Mouse (Mus musculus) neural tube, embryonic 10.5 days (tissue): ENCODE measurements around the gene AC109138.7.
A peak's percentile ranks its signal among the peaks of the same experiment; 100 is the strongest.

Experiments
- DNase-seq: peaks from one replicate; pipeline ENCODE4 v3.0.0-alpha.2; 2017; ENCODE audit warnings: low spot score; ENCODE audit errors: extremely low spot score

The AC109138.7 gene

DNA sequence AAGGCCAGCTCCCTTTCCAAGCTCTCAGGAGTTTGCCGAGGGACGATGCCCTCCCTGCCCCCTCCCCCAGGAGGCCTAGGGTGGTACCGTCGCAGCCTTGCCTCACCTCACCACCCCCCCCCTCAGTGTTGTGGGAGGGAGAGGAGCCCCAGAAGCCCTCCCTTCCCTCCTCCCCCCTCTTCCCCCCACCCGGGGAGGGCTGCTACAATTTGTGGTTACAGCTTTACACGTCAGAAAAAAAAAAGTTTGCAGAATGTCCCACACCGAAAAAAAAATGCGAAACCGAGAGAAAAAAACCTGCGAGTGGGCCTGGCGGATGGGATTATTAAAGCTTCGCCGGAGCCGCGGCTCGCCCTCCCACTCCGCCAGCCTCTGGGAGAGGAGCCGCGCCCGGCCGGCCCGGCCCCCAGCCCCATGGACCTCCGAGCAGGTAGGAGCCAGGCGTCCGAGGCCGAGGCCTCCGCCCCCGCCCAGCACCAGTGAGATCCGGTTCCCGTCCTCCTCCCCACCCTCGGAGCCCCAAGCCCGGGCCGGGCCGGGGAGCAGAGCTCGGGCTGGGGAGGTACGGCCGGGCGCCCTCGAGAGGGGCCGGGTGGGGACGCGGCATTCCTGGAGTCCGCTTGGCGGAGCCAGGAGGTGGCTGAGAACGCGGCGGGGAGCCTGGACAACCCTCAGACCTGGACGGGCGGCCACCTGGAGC lies at the start of gene AC109138.7, which contains the start of gene Clcf1:
AC109138.7 (plus strand) TSS at position 287 of the 700 bp plus-strand sequence.
Clcf1 (plus strand) TSS at position 168 of the 700 bp plus-strand sequence.
- DNase-seq, result no peak

DNA sequence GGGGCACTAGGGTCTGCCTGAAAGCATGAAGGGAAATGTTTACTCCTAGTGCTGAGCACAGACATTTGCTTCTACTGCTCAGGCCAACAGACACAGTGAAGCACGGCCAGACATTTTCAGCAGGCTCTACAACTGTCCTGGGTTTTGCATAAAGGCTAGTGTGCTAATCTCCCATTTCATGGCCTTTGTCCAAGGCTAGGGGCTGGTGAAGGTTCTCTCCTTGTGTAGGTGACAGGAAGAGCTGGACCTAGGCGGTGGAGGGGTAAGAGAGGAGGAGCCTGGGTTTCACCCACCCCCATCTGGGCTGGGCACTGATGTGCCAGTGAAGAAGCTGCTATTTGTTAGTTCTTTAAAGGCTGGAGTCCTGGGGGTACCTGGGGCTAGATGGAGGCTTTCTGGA lies 49.4 kb upstream of the AC109138.7 start:
- no peak for DNase-seq

DNA sequence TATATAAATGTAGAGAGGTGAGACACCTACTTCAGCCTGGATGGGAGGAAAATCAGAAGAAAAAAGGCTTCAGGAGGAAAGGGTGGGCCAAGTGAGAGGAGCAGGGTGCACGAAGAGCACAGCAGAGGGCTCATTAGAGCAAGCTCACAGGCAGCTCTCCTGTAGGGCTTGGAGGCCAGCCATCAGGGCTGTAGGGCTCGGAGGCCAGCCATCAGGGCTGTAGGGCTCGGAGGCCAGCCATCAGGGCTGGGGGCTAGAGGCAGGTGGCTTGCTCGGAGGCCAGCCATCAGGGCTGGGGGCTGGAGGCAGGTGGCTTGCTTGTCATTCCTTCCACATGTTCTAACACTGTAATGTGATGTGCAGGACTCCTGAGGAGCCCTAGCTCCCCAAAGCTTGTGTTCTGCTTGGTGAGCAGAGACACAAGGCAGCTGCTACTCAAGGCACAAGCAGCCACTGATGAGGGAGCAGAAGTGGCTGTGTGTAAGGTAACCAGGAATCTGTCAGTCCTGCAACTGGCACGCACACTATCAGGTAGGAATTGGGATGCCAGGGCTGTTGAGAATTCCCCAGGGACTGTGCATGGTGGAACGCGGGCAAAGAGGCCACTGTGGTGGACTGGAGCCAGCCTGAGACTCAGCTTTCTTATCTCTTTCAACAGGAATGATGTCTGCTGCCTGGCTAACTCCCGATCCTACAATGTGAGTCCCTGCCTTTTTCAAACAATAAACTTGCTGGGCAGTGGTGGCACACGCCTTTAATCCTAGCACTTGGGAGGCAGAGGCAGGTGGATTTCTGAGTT lies 47.3 kb upstream of the AC109138.7 start:
- no peak for DNase-seq

DNA sequence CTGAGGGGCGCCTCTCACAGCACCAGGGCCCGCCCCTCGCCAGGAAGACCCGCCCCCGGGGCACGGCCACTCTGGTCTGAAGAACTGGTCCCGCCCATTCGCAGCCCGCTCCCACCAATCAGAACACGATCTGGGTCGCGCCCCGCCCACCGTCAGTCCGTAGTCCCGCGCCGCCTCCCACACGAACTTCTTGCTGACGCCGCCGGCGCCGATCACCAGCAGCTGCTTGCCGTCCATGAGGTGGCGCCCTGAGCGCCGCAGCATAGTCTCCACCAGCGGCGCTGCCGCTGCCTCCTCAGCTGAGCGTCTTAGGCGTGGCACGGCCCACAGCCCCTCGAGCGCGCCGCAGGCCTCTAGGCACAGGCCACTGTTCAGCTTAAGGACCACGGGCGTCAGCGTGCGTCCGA lies 44.8 kb upstream of the AC109138.7 start:
- DNase-seq, result peak; percentile 99

DNA sequence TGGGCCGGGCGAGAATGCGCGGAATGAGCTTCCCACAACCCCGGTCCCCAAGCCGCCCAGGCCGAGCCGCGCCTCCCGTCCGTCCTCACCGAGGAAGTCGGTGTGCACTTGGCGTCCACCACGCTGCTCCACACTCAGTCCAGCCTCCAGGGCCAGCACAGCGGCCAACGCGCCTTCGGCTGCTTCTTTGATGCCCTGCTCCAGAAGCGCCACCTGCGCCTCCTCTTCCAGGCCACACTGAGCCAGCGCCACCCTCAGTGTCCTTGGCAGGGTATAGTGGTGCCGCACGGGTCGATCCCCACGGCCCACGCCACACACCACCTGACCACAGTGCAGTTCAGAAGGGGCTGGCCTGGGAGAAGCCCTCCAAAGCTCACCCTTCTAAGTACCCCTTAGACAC lies 44.3 kb upstream of the AC109138.7 start:
- DNase-seq, result no peak

DNA sequence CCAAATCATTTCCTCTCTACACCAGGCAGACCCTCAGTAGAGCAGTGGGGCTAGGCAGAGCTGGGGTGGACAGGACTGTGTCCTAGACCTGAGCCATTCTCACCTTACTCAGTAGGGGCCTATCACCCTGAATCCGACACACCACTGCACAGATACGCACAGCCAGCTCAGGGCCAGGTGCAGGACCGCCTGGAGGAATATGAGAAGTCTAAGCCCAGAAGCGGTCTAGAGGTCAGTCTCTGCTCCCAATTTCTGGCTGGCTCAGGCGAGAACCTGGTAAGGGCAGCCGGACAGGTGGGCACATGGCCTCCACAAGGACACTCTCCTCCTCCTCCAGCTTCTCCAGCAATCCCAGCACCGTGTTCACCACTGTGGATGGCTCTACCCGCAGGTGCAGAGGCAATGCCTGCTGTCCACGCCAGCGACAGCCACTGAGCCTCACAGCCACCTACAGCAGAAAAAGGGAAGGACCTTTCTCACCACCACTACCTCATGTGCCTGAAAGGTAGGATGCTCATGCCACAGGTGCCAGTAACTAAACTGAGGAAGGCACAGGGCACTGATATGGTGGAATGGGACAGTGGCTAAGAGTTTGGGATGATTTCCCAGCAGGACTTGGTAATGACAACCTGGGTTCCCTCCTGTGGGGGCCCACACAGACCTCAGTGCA lies 43.3 kb upstream of the AC109138.7 start:
- DNase-seq, result no peak

DNA sequence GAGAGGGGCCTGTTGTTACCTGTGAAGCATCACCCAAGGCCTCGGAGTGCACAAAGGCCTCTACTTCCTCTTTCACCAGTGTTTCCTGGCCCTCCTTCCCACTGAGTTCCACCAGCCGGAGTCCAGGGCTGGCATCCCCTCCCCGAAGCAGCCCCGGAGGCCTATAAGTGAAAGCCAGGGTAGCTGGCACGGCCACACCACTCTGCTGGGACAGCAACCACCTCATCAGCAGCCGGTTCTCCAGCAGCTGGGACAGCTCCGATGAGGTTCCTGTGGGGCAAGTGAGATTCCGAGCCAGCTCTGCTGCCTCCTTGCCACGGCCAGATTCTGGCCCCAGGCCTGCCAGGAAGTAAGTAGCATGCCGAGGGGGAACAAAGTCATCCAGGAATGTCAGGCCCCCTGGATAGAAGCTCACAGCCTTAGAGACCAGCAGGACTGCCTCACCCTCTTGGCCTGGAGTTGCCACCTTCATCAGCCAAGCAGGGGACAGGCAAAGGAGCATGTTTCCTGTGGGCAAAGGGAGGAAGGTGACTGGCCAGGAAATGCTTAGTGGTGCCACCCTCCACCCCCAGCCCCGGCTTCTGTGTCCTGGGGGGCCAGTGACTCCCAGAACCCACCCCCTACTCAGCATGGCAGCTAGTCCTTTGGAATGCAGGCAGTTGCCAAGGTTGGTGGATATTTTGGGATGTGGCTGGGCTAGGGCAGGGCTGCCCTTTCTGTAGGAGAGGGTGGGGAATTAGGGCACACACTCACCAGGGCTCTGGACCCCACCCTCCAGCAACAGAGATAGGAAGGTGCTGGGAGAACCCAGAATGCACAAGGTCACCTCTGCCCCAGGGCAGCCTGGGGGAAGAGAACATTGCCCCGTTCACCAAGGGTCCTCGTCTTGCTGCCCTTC lies 42.5 kb upstream of the AC109138.7 start:
- no peak for DNase-seq

DNA sequence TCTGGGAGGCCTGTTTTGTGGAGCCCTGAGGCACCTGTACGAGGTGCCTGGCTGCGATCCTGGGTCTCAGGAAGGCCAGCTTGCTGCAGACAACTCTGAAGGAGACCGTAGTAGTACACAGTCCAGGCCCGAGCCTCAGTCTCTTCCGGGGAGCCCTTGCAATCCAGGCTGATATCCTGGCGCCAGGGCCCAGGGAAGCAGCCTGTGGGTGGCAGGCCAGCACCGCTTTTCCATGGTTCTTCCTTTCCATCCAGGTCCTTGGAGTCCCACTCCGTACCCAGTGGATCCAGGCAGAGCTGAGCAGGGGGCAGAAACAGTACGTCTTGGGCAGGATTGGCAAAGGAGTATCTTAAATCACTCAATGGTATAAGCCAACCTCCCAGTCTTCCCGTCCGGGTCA lies 41.2 kb upstream of the AC109138.7 start:
- DNase-seq, result no peak

DNA sequence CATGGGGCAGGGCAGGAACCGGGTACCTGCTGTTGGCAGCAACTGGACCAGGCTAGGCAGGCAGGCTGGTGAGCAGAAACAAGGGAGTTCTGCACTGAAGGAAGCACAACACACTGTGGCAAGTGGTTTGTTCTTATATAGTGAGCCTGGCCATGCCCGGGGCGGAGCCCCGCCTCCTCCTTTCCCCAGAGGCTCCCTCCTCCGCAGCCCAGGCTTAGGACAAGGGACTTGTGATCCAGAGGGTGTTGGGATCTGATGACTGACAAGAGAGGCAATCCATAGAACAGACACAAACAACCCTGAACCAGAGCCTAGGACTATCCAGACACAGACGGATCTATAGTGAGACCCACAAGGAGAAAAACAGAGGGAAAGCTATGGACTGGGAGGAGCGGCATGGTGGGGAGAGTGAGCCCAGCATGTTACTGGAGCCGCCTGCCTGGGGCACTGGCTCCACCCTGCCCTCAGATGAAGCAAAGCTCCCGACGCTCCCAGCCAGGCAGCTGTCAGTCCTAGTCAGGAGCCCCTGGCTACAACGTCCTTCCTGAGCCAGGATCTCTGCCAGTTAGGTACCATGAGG lies 38.7 kb upstream of the AC109138.7 start, which contains the start of gene Carns1:
Carns1 (minus strand) TSS at position 112 of the 580 bp plus-strand sequence.
- no peak for DNase-seq

DNA sequence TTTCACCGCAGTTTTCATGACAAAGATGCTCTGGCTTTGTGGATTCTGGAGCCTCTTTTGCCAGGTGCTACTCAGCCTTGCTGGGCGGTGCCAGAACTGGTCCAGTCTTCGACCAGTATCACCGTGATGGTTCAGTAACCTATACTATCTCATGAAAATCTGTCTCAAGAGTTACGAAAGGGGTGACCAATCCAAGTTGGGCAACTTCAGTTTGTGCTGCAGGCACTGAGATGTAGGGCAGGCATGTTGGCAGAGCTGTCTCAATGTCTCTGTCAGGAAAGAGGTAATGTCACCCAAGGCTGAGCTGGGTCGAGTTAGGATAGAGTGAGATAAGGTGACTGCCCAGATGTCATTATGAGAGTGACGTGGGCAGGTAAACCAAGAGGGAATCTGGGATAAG lies 33.7 kb upstream of the AC109138.7 start:
- DNase-seq, result no peak

DNA sequence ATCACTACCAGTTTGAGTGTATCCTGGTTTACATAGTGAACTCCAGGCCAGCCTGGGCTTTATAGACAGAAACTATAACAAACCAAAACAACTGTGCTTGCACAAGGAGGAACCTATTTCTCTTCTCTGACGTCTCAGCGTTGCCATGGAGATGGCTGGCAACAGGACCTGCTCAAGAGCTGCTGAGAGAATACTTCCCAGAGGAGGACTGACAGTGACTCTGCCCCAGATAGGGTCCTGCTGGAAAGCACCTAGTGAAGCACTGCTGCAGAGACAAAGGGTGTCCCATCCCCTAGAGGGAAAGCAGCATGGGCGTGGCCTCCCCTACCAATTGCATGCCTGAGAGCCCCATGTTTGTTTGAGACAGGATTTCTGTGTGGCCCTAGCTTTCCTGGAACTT lies 32.3 kb upstream of the AC109138.7 start:
- no peak for DNase-seq

DNA sequence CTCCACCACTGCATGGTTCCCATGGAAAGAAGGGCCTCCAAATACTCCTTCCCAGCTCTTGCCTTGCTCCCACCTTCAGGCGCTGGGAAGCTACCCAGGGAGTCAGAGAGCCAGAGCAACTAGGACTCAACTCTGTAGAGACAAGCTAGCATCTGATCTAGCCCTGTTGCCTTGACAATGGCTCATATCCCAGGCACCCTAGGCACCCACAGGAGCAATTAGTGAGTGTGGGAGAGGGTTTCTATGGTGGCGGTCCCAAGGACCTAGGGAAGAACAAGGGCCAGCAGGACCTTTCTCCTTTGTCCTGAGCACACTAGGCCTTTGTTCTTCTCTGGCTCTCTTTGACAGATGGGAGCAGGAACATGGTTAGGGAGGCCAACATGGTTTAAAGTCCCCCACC lies 30.5 kb upstream of the AC109138.7 start:
- no peak for DNase-seq

DNA sequence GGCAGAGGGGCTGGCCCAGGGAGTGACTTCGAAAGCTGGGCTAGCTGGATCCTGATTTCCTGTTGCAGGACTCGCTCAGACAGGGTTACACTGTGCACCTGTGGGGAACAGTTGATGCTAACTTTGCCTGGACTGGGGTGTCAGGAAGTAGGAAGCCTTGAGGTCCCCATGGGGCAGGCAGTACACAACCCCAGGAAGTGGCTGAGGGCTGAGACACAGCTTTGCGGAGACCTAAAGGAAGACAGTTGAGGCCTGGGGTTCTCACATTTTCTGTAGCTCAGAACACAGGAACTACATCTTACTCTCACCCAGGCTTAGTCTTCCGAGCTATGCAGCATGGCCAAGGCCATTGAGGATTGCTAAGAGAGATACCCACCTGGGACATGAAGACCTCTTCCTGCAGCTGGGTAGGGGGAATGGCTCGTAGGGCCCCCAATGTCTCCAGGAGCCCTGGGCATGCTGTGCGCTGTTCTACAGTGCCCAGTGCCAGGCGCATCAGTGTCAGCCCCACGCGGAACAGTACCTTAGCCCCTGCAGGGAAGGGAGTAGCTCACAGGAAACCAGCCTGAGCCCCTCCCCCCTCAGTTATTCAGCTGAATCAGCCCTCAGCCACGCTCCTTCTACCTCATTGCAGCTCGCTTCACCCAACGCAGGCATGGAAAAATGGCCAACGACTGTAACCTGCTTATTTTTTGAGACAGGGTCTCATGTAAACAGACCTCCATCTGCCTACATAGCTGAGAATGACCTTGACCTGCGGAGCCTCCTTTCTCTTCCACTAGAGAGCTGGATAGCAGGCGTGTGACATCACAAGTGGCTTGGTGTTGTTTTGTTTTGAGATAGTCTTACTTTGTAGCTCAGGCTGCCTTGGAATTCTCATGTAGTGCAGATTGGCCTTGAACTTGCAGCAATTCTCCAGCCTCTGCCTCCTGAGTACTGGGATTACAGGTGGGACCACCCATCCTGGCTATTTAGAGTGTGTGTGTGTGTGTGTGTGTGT lies 28.9 kb upstream of the AC109138.7 start:
- no peak for DNase-seq

DNA sequence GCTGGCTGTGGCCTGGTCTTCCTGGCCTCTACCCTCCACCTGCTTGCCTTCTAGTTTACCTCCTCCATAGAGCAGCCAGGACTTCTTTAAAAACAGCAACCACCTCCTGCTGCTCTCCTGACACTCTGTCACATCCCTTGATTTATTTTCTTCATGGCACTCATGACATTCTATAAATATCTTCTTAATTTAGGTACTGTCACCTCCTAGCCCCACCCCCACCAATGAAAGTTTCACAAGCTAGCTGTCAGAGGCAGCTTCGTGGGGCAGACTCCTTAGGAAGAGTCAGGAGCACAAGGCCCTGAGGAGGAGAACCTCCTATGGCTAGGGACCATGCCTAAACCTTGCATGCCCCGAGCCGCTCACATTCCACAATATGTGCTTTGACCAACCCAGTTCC lies 26.9 kb upstream of the AC109138.7 start:
- no peak for DNase-seq

DNA sequence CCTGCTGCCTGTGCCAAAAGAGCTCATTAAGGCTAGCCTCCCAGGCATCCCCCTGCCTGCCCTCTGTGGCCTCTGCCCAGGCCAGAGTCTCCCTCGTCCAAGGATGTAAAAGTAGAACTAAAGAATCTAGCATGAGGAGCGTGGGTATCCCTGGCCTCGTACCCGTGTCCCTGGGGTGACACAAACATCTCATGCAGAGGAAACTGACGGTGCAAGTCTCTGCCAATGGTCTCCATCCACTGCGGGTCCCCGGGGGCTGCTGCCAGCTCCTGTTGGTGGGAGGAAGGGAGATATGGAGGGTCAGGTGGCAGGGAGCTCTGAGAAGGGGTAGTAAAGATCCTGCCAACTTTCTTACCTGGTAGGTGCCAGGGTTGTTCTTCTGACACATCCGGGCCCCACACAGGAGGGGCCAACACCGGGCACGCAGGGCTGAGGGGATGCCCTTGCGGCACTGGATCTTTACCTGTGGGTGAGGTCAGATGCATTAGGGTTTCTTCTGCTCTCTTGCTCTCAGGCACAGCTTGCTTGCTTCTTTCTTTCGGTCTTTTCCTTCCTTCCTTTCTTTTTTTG lies 25.0 kb upstream of the AC109138.7 start:
- no peak for DNase-seq

DNA sequence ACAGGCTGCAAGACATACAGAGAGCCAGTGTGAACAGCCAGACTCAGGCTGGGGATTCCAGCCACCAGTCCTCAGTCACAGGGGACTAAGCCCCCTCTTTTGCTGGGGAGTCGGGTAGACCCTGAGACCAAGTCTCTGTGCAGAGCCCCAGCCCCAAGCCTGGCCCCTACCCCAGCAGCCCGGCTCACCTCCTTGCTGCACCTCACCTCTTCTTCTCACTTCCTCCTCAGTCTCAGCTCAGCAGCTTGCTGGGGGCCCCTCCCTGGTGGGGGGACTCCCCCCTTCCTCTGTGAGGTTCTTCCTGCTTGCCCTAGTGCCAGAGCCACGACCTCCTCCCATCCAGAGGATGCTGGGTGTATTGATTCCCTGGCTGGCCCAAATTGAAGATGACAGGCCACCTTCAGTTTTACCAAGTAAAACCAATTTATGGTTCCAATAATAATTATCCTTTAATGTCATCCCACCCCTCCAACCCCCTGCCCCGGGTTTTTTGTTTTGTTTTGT lies 23.3 kb upstream of the AC109138.7 start, which contains the start of gene Tbc1d10c:
Tbc1d10c (minus strand) TSS at position 454 of the 504 bp plus-strand sequence.
- no peak for DNase-seq

DNA sequence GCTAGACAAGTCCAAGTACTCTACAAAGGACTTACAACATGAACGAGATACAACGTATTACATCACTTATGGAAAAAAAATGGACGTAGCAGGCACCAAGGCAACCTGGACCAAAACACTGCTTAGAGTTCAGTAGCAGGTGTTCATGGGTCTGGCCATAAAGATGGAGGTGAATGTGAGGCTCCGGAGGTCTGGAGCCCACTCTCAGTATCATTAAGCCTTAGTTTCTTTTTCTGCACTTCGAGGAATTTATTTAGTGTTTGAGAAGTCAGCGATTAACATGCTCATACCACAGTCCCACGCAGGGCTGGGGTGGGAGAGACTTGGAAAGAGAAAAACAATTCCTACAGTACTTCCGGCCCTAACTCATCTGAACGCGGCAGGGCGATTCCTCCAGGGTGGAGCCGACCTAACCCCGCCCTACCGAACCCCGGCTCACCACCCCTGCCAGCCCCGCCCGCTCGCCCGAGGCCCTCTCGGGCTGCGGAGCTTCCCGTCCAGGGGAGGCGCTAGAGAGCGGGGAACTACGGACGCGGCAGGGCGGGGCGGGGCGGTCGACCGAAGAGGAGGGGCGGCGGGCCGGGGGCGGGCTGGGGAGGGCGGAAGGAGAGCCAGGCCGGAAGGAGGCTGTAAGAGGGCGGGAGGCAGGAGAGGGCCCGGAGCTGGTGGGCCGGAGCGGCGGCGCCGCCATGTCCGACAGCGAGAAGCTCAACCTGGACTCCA lies 22.5 kb upstream of the AC109138.7 start, which contains the start of gene Ppp1ca:
Ppp1ca (plus strand) TSS at position 538 of the 723 bp plus-strand sequence.
- DNase-seq, result peak; percentile 98
